Mouse (Mus musculus) adrenal gland, adult 18-20 months (tissue): Measurements from ENCODE around the gene Ccpg1. TPM values are rescaled to one million over a fixed set of nuclear protein-coding genes. Genes with fewer than 3 reads are reported as not detected.
A peak's percentile ranks its signal among the peaks of the same experiment; 100 is the strongest.

Source experiments
- DNase-seq, 2 experiments: peaks; one replicate each; pipeline ENCODE4 v3.0.0; 2021 to 2022; ENCODE audit warnings: low spot score in 2 of 2
- microRNA-seq, 2 experiments: library from miRNA; unstranded; fragments of <30 nt; microRNA quantifications; one replicate each; pipeline ENCODE4 v1.2.0; 2021; ENCODE audit warnings: borderline number of aligned reads in 2 of 2
- total RNA-seq, 2 experiments: library from RNA; stranded (reverse); gene quantifications; 1 replicate in 1 of 2; 2 replicates in 1 of 2; pipeline ENCODE4 v1.2.3; 2021

Gene Ccpg1
- total RNA-seq, 2 experiments from 2014 or later = 112 to 150 TPM

DNA sequence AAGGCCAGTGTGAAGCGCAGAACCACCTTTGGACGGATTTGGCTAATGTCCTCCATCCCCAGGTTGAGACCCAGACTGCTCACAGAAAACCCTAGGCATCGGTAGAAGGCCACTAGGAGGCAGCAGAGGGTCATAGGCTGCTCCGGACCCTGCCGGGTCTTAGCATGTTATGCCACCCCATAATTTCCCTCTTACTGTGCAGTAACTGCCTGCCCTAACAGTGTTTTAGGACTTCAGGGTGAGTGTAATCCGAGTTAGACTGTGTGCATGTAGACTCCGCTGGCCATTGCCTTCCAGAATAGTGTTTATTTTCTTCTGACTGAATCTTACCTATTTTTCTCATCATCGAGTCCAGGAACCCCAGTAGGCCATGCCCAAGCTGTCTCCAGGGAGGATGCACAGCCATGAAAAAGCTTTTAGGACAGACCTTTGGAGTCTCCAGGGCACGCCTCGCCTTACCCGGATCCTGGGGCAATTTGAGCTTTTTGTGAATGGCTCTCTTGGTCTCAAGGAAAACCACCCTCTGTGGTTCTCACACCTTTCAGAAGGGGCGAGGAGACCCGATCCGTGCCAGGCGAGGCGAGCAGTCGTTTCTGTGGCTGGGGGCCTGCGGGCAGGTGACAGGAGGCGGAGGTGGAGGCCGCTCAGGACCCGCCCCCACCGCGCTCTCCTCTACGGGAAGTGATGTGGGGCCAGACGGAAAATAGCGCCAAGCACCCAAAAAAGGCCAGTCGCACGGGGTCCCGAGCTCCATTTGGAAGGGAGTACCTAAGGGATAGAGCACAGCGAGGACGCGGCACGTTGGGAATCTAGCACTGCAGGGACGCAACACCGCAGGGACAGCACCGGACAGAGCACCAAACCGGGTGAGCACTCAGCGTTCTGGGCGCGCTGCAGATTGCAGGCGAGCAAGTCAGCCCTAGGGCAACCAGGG lies 59.2 kb downstream of the Ccpg1 start, which contains the start of gene Rab27a:
Gene Rab27a (plus strand): TSS at position 709 of the 934 bp plus-strand sequence.
- peak; percentile 83 to 84 for DNase-seq

DNA sequence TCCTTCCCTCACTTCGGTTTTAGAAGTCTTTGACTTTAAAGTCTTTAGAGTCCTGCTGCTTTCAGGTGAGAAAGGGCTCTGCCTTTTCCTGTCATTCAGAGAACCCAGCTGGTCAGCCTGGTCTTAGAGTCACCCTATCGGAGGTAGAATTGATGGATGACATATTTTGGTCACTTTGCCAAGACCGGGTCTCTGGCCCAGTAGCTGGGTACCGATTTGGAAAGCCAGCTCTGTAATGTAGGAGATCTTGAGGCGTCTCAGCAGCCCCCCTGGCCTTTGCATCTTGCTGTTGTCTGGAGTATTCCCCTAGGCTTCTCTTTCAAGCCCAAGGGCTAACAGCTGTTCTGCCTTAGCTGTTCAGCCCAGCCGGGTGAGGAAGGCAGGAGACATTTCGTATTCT lies 60.0 kb downstream of the Ccpg1 start:
- DNase-seq = no peak

DNA sequence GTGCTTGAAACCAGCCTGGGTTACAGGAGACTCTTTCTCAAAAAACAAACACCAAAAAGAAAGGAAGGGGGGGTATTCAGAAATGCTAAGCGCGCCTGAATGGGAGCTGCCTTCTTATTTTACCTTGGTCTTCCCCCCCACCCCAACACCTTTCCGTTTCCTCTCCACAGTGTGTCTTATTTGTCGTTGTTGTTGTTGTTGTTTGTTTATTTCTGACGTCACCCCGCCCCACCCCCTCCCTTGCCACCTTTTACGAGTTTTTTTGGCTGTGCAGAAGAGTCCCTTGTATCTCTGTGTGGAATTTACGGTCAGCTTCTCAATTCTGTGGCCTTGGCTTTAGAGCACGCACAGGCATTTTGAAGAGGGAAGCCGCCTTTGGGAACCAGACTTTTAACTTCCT lies 60.5 kb downstream of the Ccpg1 start:
- DNase-seq = no peak

- no peak for DNase-seq
Measured at GRCm38 (mm10) chr9:73047906-73048305, 62.7 kb downstream of the Ccpg1 start.

- no peak for DNase-seq
Measured at GRCm38 (mm10) chr9:73048927-73049326, 63.7 kb downstream of the Ccpg1 start.

GRCm38 (mm10) chr9:73049833-73050232 lies 64.6 kb downstream of the Ccpg1 start:
- DNase-seq = no peak

DNA sequence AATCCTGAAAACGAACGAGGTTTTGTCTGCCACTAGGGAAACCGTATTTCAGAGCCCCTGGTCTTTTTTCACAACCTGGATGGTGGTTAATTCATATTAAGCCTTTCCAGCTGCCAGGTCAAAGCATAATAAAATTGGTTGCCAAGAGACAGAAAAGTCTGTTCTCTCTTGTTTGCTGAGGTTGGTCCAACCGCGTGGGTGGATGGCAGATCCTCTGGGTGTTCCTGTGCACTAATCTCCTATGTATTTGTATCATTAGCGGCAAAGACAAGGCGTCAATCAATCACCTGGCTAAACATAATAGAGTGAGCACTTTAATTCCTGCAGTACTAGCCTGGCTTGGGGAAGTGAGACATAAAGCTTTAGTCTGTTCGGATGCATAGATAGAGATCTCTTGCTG lies 65.4 kb downstream of the Ccpg1 start:
- no peak for DNase-seq

DNA sequence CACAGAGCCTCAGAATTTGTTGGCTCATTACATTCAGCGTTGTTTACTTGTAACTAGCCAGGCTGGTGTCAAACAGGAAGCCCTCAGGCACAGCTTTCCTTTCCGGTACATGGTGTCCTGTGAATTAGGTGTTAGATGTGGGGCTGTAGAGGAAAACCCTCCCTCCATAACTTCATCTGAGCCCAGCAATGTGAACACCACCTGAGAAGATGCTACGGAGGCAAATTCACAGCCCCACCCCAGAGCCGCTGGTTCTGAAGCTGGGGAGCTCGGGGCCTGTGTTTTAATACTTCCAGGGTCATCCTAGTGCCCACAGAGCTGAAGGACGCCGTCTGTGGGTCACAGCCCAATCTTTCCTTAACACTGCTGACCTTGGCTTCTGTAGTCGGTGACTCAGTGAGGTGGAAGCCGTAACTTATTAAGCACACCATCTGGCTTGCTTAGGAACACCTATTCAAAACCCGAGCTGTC lies 70.2 kb downstream of the Ccpg1 start:
- peak in 1 of 2 experiments; percentile 51 for DNase-seq

DNA sequence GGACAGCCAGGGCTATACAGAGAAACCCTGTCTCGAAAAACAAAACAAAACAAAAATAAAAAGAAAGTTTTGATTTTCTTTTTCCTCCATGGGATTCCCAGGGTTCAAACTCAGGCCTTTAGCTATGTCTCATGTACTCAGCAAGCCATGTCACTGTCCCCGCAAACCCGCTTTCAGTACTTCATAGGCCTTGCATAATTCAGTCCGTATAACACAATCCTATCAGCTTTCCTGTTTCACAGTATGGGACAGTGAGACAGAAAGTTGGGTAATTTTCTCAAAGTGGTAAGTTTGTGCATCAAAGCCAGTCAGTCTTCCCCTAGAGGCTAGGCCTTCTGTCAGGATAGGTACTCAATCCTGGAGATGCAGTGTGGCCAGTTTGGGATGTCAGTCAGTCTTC lies 74.0 kb downstream of the Ccpg1 start:
- no peak for DNase-seq

DNA sequence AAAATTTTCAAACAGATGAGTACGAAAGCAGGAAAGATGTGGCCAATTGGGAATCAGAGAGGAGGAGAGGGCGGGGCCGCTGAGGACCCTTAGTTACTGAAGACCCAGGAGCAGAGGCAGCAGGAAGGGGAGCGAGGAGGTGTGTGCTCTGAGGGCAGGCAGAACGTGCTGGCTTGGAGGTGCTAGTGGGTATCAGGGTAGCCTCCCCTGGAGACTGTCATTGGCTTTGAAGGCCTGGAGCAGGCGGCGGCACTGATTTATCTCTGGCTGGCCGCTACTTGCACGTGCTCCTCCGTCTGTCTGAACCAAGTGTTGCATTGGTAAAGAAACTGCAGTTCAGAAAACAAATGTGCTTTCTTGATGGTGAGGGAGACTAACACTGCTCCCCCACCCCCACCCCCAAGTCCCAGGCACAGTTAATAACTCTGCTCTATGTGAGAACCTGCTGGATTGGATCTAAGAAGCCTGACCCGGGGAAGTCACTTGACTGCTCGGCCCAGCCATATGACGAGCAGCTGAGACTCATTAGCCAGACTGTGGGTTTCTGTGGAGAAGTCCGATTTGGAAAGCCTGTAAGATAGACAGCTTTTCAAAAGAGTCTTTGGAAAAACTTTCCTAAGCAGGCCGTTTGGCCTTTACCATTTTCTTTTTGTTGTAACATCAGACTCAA lies 78.5 kb downstream of the Ccpg1 start:
- no peak for DNase-seq

Small RNA genes within 50 kb of the gene (microRNA-seq; reads per million reads assigned to microRNA genes)
- gene Gm27353 = 0 to 0.47 reads per million in 2 experiments

Other genes starting within 250 kb of the Ccpg1 start
- gene Prtg, start 178.6 kb upstream of the Ccpg1 start, total RNA-seq = under 1 TPM in 1 of 2 experiments, not detected in 1; 0.07 TPM
- 1 to 10 TPM; 3.4 to 3.7 TPM for gene Pygo1, start 59.8 kb upstream of the Ccpg1 start, total RNA-seq
- gene Dyx1c1, start 26.6 kb upstream of the Ccpg1 start, total RNA-seq = 1 to 10 TPM in 1 of 2 experiments, under 1 TPM in 1; 0.99 to 1.2 TPM
- gene Gm44503, start 26.6 kb upstream of the Ccpg1 start, total RNA-seq = not detected
- gene Ccpg1os, start within 50 bp of the Ccpg1 start, total RNA-seq = 10 to 100 TPM; 12.2 to 13.9 TPM
- 10 to 100 TPM; 11.0 to 13.8 TPM for gene Pigb, start 54.9 kb downstream of the Ccpg1 start, total RNA-seq
- 10 to 100 TPM; 22.9 to 29.6 TPM for gene Rab27a, start 59.4 kb downstream of the Ccpg1 start, total RNA-seq
- gene Khdc3, start 116.4 kb downstream of the Ccpg1 start, total RNA-seq = under 1 TPM; 0.29 to 0.80 TPM
- not detected for gene Gm20509, start 117.0 kb downstream of the Ccpg1 start, total RNA-seq
- gene Rsl24d1, start 128.0 kb downstream of the Ccpg1 start, total RNA-seq = 10 to 100 TPM; 60.3 to 66.3 TPM